Mouse (Mus musculus) embryo, embryonic 10.5 days (tissue): ENCODE measurements around the gene Prcp.
"Not testable (repeated sequence)": the region's sequence is repeated elsewhere in the genome, so short reads cannot be mapped to it uniquely, and the experiment has no call there.

Source experiments
- DNase-seq: peaks from one replicate; pipeline ENCODE4 v3.0.0-alpha.2; 2015; ENCODE audit warnings: low spot score

The Prcp gene

DNA sequence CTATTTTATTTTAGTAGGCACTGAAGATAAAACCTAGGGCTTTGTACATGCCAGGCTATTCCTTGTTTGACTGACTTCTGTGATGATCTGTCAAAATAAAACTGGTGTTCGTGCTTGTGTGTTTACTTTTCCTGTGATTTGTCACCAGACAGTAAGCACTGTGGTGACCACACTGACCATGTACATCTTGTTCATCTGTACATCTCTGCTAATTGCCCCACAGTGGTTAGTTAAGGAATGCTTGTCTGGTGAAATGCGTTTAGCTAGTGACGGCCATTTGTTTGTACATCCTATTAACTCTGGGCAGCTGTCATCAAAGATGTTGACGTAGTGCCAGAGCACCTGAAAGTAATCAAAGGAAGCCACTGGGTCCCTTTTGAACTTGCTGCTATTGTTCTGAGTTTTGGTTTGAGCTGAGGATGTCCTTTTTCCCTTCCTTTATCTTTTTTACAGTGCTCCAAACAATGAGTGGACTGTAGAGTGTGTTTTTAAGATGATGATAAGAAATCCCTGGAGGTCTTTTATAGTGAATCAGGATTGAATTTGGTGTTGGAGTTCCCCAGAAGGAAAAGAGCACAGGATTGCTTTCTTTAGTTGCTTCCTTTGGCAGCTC lies 16.5 kb downstream of the Prcp start:
- no peak for DNase-seq

DNA sequence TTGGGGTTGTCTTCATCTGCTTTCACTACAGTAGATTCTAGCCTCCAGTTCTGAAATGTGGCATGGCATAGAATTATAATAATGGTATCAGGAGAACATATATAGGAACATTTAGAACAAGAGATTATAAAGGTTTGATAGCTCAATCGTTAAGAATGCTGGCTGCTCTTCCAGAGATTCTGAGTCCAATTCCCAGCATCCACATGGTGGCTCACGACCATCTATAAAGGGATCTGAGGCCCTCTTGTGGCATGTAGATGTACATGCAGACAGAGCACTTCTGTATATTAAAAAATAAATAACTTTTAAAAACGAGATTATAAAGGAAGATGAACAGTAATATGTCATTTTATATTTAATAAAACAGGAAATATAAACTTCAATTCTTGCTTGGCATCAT lies 19.2 kb downstream of the Prcp start:
- no peak for DNase-seq

- no peak for DNase-seq
These were observed 21.8 kb downstream of the Prcp start for GRCm38 (mm10) chr7:92896036-92896435.

- peak; percentile 56 for DNase-seq
These were observed 22.8 kb downstream of the Prcp start for GRCm38 (mm10) chr7:92897021-92897420.

GRCm38 (mm10) chr7:92903360-92904038 lies 29.2 kb downstream of the Prcp start:
- DNase-seq: peak; percentile 84

DNA sequence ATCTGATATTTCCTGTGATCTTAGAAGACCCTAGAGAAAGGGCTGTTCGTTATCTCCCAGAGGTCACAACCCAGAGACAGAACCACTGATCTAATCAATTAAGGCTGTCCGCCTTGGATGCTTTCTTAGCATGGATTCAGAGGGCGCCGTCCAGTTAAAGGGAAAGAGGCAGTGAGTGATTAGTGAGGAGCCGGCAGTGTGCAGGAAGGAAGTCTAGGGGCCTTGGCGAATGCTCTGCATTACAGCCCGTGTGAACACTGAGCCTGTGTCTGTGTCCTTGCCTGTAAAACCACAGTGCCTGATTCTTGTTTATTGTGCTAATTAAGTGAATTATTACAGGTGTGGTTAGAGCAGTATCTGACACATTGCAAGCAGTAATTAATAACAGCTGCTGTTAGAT lies 30.0 kb downstream of the Prcp start:
- DNase-seq: not testable (repeated sequence)

GRCm38 (mm10) chr7:92920172-92920856 lies 46.0 kb downstream of the Prcp start:
- no peak for DNase-seq

GRCm38 (mm10) chr7:92920857-92921172 lies 46.5 kb downstream of the Prcp start:
- no peak for DNase-seq

GRCm38 (mm10) chr7:92932792-92933191 lies 58.5 kb downstream of the Prcp start:
- no peak for DNase-seq

GRCm38 (mm10) chr7:92933308-92933948 lies 59.2 kb downstream of the Prcp start:
- not testable (repeated sequence) for DNase-seq

- no peak for DNase-seq
These were observed 62.5 kb downstream of the Prcp start for GRCm38 (mm10) chr7:92936747-92937146.

- peak; percentile 61 for DNase-seq
These were observed 63.7 kb downstream of the Prcp start for GRCm38 (mm10) chr7:92937955-92938354.

DNA sequence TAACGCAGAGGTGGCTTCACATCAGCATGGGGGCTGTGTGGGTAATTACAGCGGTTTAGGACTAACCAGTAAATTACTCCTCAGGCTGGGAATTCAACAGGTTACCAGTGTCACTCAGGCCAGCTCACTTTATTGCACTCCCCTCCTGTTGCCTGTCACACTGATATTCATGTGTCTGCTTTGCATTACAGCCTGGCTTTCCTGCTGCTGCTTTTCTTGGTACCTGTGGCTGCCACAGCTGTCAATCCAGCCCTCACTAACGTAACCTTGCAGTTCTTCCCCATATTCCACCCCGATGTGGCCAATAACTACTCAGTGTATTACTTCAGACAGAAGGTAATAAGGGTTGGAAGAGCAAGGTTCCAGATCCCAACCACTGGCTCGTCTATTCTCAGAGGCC lies 65.5 kb downstream of the Prcp start:
- peak; percentile 24 for DNase-seq

DNA sequence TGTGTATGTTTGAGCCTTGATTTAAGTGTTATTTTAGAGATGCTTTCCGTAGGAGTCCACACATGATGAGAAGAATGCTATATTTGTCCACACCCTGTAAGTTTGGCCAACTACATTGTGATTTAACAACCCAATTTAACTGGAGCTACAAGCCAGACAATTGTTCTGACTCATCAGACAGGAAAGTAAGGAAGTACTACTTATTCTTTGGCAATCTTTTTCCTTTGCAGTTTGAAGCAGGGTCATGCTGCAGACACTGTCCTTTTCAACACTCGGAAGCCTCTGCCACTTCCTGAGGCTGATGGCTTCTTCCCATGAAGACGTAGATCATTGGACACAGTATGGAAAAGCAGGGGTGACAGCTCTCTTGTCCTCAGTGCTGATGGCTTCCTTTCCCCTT lies 76.5 kb downstream of the Prcp start:
- DNase-seq: no peak

DNA sequence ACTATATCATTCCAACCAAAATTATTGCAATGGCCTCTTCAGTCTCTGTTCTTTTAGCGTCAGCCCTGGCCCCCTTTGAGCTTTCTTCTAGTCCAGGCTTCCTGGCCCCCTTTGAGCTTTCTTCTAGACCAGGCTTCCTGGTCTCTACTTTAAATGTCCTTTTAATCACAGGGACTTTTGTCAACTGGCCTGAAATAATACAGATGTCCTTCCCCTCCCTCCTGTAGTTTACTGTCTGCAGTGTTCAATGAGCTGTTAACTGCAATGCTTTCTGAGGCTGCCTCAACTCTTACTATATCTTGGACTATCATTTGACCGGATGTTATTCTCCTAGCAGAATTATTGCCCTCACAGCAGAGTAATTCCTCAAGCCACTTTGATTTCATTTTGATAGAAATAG lies 77.9 kb downstream of the Prcp start:
- no peak for DNase-seq

DNA sequence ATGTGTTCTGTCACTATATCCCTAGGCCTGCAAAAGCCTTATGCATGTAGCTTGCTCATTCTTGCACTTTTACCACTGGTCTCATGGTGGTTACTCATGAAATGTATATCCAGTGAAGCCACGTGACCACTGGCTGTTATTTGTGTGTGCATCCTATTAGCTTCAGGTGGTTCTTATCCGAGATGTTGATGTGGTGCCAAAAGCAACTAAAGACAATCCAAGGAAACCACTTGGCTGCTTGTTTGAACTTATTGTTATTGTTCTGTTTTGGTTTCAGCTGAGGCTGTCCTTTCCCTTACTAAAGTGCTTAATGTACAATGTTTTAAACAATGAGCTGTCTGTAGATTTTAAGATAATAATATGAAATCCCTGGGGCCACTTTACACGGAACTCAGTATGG lies 85.5 kb downstream of the Prcp start:
- no peak for DNase-seq

- no peak for DNase-seq
These were observed 87.6 kb downstream of the Prcp start for GRCm38 (mm10) chr7:92961876-92962275.

DNA sequence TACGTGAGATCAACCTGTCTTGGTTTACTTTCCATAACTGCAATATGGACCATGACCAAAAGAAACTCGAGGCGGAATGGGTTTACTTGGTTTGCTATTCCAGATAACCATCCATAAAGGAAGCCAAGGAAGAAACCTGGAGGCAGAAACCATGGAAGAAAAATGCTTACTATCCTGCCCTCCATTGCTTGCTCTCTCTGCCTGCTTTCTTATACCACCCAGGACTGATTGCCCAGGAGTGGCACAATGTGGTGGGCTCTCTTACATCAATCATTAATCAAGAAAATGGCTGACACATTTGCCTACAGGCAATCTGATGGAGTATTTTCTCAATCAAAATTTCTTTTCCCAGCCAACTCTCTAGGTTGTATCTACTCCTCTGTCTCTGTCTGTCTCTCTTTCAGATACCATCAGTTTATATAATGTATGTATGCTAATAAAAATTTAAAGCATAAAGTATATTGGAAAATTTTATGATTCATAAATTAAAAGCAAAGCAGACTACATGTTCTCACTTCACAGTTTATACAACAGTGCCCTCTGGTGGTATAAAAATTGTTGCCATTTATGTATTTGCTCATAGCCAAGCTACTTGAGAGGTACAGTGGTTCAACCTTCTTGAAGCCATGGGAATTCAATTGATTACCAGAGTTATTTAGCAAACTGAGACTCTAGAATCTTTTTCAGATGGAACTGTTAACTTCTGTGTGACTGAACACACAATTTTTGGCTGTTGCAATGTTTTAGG lies 90.7 kb downstream of the Prcp start:
- peak; percentile 87 for DNase-seq

GRCm38 (mm10) chr7:92967381-92968127 lies 93.3 kb downstream of the Prcp start:
- DNase-seq: peak; percentile 74

DNA sequence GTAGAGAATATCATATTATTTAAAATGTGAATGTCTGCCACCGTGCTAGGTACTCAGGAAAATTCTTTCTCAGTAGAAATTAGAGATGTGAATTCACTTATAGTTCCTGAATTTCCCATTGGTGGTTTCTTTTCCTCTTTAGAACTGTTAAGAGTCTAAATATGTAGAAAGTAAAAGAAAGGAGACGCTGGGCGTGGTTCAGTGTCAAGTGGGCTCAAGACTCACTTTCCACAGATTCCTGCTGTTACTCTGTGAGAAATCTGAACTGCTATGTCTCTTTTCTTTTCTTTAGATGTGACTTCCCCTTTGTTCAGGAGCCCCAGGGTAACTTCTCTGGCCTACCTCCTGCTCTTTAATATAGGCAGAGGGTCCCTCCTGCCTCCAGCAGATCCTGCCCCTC lies 103.2 kb downstream of the Prcp start:
- no peak for DNase-seq

- DNase-seq: no peak
These were observed 104.0 kb downstream of the Prcp start for GRCm38 (mm10) chr7:92978225-92978624.

DNA sequence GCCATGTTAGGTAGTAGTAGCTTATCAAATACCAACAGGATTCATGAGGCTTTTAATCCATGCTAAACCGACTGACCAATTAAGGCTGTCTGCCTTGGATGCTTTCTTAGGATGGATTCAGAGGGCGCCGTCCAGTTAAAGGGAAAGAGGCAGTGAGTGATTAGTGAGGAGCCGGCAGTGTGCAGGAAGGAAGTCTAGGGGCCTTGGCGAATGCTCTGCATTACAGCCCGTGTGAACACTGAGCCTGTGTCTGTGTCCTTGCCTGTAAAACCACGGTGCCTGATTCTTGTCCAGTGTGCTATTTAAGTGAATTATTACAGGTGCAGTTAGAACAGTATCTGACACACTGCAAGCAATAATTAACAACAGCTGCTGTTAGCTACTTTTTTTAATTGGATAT lies 104.5 kb downstream of the Prcp start:
- not testable (repeated sequence) for DNase-seq
